In the genomic region with DNA sequence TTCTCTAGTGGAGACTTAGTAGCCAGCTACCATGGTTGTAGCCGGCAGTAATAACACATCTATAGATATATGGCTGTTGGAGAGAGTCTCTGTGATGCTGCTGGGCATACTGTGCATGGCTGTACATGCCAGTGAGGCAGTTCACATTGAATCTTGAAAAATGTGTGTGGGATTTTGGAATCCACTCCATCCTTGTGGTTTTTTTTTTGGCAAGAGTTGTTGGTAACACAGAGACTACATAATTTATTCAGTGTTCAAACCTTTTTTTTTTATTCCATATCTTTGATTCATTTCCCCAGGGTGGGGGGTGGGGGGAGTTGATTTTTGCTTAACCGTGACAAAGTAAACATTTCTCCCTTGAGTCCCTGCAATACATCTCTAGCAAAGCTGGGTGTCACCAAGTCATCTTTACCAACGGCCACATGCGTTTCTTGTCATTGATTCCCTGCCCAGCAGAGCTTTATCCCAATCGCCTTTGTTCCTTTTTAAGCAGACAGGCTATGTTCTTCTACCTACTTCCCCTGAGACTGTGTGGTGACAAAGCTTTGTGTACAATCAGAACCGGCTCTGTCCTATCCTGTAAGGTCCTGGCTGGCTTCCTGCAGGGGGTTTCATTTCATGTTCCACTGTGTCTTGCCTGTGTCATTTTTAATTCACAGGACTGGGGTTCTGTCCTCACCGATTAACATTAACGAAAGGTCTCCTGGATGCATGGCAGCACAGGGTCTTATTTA, we compare ENCODE assay signal across 23 mouse cellular contexts. TPM values are rescaled to one million over a fixed set of nuclear protein-coding genes. Genes with fewer than 3 reads are reported as not detected.
DNase-seq lines count a peak whose midpoint lies in the region; ATAC-seq and TF ChIP-seq lines count a peak whose summit lies in the region.
"Had no signal": no experiment of that assay in that cellular context is flagged by ENCODE, and none has a peak within 500 bp of the region (broad histone marks: within the 10 kb centered on the region; RNA-seq: fewer than 3 reads in every experiment).

No protein-coding gene starts in this region.

- TF ChIP-seq CTCF in MEL (IDR thresholded peaks at IDR 0.05 in 2 of 3, conservative IDR thresholded peaks at IDR 0.05 in 1 of 3; ENCODE audit: control insufficient read depth in 1 of 3, insufficient read depth in 1 of 3, low read depth in 2 of 3, low read length in 3 of 3, poor library complexity in 1 of 3, severe bottlenecking in 1 of 3) = no peak
- TF ChIP-seq CTCF in brain, embryonic 14.5 days (IDR thresholded peaks at IDR 0.05; ENCODE audit: borderline replicate concordance, extremely low read depth, insufficient read depth, insufficient read length) = no peak

- ATAC-seq in cerebellum, adult (ENCODE audit: insufficient number of reproducible peaks, low FRiP score, low TSS enrichment) = no peak
- no peak for ATAC-seq in midbrain, embryonic 13.5 days
- ATAC-seq in midbrain, embryonic 11.5 days (ENCODE audit: low FRiP score) = no peak
- no peak for ATAC-seq in intestine, embryonic 15.5 days
- ATAC-seq: activated CD4-positive, CD25-positive, alpha-beta regulatory T cell, adult 4 months; forebrain, embryonic 13.5 days; forebrain, postnatal 0 days; intestine, embryonic 16.5 days; Patski had no signal

- peaks cover 8% of the 10 kb centered on the region for H3K79me2 ChIP-seq in MEL (ENCODE audit: control insufficient read depth, insufficient read depth, low read length, poor library complexity)

- H3K27ac ChIP-seq in midbrain, embryonic 13.5 days = peak overlapping the region; percentile 82
- H3K27ac ChIP-seq in midbrain, embryonic 11.5 days (ENCODE audit: low read depth, low read length) = no peak overlapping the region
- H3K27ac ChIP-seq in MEL (ENCODE audit: control insufficient read depth, low read depth, low read length) = no peak overlapping the region
- H3K27ac ChIP-seq in intestine, embryonic 15.5 days = no peak overlapping the region
- H3K27ac ChIP-seq: embryonic facial prominence, embryonic 13.5 days; forebrain, embryonic 13.5 days; hindbrain, embryonic 12.5 days had no signal

- H3K4me2 ChIP-seq in midbrain, embryonic 13.5 days (replicated peaks) = no peak overlapping the region
- no peak overlapping the region for H3K4me2 ChIP-seq in midbrain, embryonic 11.5 days
- H3K4me2 ChIP-seq in intestine, embryonic 15.5 days (replicated peaks) = no peak overlapping the region

- peak; percentile 12 for DNase-seq in cerebellum, adult 9-10 months
- no peak for DNase-seq in midbrain, embryonic 11.5 days (ENCODE audit: low spot score, missing footprints)
- peak; percentile 63 for DNase-seq in MEL (ENCODE audit: low read depth, low spot score)
- peak; percentile 50 for DNase-seq in brain, embryonic 14.5 days (ENCODE audit: low read depth)
- DNase-seq in cerebellum, adult 11-12 months = no peak
- DNase-seq: adrenal gland, postnatal 14 days; cerebellum, adult 11 months; cerebellum, adult 9-11 months; cerebellum, postnatal 36 days; forebrain, postnatal 0 days; gastrocnemius, postnatal 14 days; heart, postnatal 10 days; heart, postnatal 4 days had no signal

- no peak for TF ChIP-seq POLR2A in MEL (IDR thresholded peaks at IDR 0.05; ENCODE audit: control insufficient read depth in 1 of 2, insufficient read depth in 1 of 2, low read depth in 1 of 2, low read length in 2 of 2, poor library complexity in 1 of 2)
- no peak for TF ChIP-seq POLR2A in brain, embryonic 14.5 days (IDR thresholded peaks at IDR 0.05; ENCODE audit: borderline replicate concordance, extremely low read depth, insufficient read depth, insufficient read length, poor library complexity, severe bottlenecking)

- no peak for TF ChIP-seq RAD21 in MEL (IDR thresholded peaks at IDR 0.05; ENCODE audit: low read depth, low read length)

- no peak for TF ChIP-seq EP300 in MEL (IDR thresholded peaks at IDR 0.05; ENCODE audit: low read depth in 1 of 2, low read length in 2 of 2)

- H3K4me1 ChIP-seq in midbrain, embryonic 13.5 days (replicated peaks) = peaks cover 26% of the 10 kb centered on the region
- H3K4me1 ChIP-seq in midbrain, embryonic 11.5 days (ENCODE audit: control insufficient read depth, insufficient read depth, low read length) = peaks cover 10% of the 10 kb centered on the region; the same call in 1 of the 2 replicates
- H3K4me1 ChIP-seq in MEL (ENCODE audit: control insufficient read depth in 1 of 2, insufficient read depth in 2 of 2, low read length in 2 of 2) = peaks cover 0 to 13% of the 10 kb centered on the region in 2 experiments; a peak in 3 of 4 replicates
- H3K4me1 ChIP-seq in intestine, embryonic 15.5 days (replicated peaks) = no peaks in the 10 kb centered on the region

- no peak overlapping the region for H3K9ac ChIP-seq in midbrain, embryonic 13.5 days (replicated peaks)
- no peak overlapping the region for H3K9ac ChIP-seq in midbrain, embryonic 11.5 days (ENCODE audit: low read length)
- H3K9ac ChIP-seq in MEL (ENCODE audit: control insufficient read depth, low read depth, low read length, poor library complexity, severe bottlenecking) = peak overlapping the region; percentile 84
- H3K9ac ChIP-seq in intestine, embryonic 15.5 days = no peak overlapping the region
- H3K9ac ChIP-seq: embryonic facial prominence, embryonic 13.5 days; forebrain, embryonic 13.5 days; forebrain, postnatal 0 days; hindbrain, embryonic 12.5 days had no signal

- no peak overlapping the region for H3K4me3 ChIP-seq in midbrain, embryonic 13.5 days (replicated peaks)
- H3K4me3 ChIP-seq in midbrain, embryonic 11.5 days (ENCODE audit: low read depth, low read length) = no peak overlapping the region
- peak overlapping the region; percentile 54 to 82 for H3K4me3 ChIP-seq in MEL (ENCODE audit: control insufficient read depth in 1 of 2, insufficient read depth in 1 of 2, low read depth in 2 of 2, low read length in 2 of 2)
- H3K4me3 ChIP-seq in intestine, embryonic 15.5 days (replicated peaks) = no peak overlapping the region
- H3K4me3 ChIP-seq: embryonic facial prominence, embryonic 13.5 days; forebrain, embryonic 13.5 days; hindbrain, embryonic 12.5 days had no signal

- no peaks in the 10 kb centered on the region for H3K9me3 ChIP-seq in midbrain, embryonic 13.5 days
- H3K9me3 ChIP-seq in midbrain, embryonic 11.5 days (ENCODE audit: control insufficient read depth, low read length) = no peaks in the 10 kb centered on the region
- no peaks in the 10 kb centered on the region for H3K9me3 ChIP-seq in MEL (replicated peaks; ENCODE audit: insufficient read depth, low read length)
- no peaks in the 10 kb centered on the region for H3K9me3 ChIP-seq in intestine, embryonic 15.5 days
- H3K9me3 ChIP-seq: embryonic facial prominence, embryonic 13.5 days; forebrain, embryonic 13.5 days; hindbrain, embryonic 12.5 days had no signal

- peaks cover 9% of the 10 kb centered on the region for H3K36me3 ChIP-seq in midbrain, embryonic 13.5 days
- no peaks in the 10 kb centered on the region for H3K36me3 ChIP-seq in midbrain, embryonic 11.5 days (ENCODE audit: control insufficient read depth, insufficient read depth, low read length)
- peaks cover 0 to 5% of the 10 kb centered on the region in 2 experiments; a peak in 2 of 4 replicates for H3K36me3 ChIP-seq in MEL (ENCODE audit: control insufficient read depth in 1 of 2, insufficient read depth in 2 of 2, low read length in 2 of 2)
- H3K36me3 ChIP-seq in intestine, embryonic 15.5 days = no peaks in the 10 kb centered on the region
- H3K36me3 ChIP-seq: embryonic facial prominence, embryonic 13.5 days had no signal

- H3K27me3 ChIP-seq in midbrain, embryonic 13.5 days = no peaks in the 10 kb centered on the region
- no peaks in the 10 kb centered on the region for H3K27me3 ChIP-seq in midbrain, embryonic 11.5 days (ENCODE audit: control insufficient read depth, insufficient read depth, low read length)
- no peaks in the 10 kb centered on the region for H3K27me3 ChIP-seq in MEL (ENCODE audit: control insufficient read depth in 1 of 2, insufficient read depth in 2 of 2, low read length in 2 of 2)
- no peaks in the 10 kb centered on the region for H3K27me3 ChIP-seq in intestine, embryonic 15.5 days (replicated peaks)
- H3K27me3 ChIP-seq: CH12.LX; embryonic facial prominence, embryonic 13.5 days; forebrain, embryonic 13.5 days; hindbrain, embryonic 12.5 days had no signal

- 54% methylated on average over 8 of the region's 8 CpGs for WGBS in midbrain, embryonic 13.5 days
- WGBS in midbrain, embryonic 11.5 days = 72% methylated on average over 8 of the region's 8 CpGs
- WGBS in intestine, embryonic 15.5 days = 78% methylated on average over 8 of the region's 8 CpGs

TF ChIP-seq in MEL, 35 proteins besides CTCF, POLR2A, EP300 and RAD21:
- TF ChIP-seq SIN3A (IDR thresholded peaks at IDR 0.05; ENCODE audit: low read length) (no peak), ZC3H11A (IDR thresholded peaks at IDR 0.05; ENCODE audit: low read depth, low read length) (no peak), ZNF384 (IDR thresholded peaks at IDR 0.05; ENCODE audit: low read depth, low read length) (peak; percentile 55)

RNA-seq across cellular contexts. Expression of gene Mdm1, which starts 1.6 kb away (rescaled TPM):
- 41.2 and 46.1 TPM in 2 replicates for polyA plus RNA-seq in midbrain, embryonic 13.5 days (2015; fragmentation: Nextera tagmentation; extraction: Ambion mirVana)
- 56.7 and 59.0 TPM in 2 replicates for polyA plus RNA-seq in midbrain, embryonic 11.5 days (2014; fragmentation: Nextera tagmentation; extraction: Ambion mirVana)
- 27.9 and 28.0 TPM in 2 replicates for total RNA-seq in MEL (2012; rRNA removed)
- 10 to 100 TPM in 1 of 2 experiments, not detected in 1; 44.5 TPM for polyA plus RNA-seq in MEL (2012; ENCODE audit: insufficient read depth in 1 of 2, insufficient read length in 2 of 2, low read depth in 1 of 2, low replicate concordance in 2 of 2, missing spikeins in 1 of 2)
- polyA plus RNA-seq in brain, embryonic 14.5 days (2012; rRNA removed) = 50.1 and 53.2 TPM in 2 replicates
- polyA plus RNA-seq in intestine, embryonic 15.5 days (2015; fragmentation: Nextera tagmentation; extraction: Ambion mirVana) = 17.2 and 19.6 TPM in 2 replicates

Comparison
In these comparisons a context has a peak if more than half of its experiments do, and no peak if none do; other contexts are left out.
1. DNase-seq: peak in cerebellum, adult 9-10 months (single experiment), MEL (single experiment) and brain, embryonic 14.5 days (single experiment); none in midbrain, embryonic 11.5 days (single experiment) and cerebellum, adult 11-12 months (single experiment).
2. H3K4me3 ChIP-seq: peak in MEL (2 of 2); none in midbrain, embryonic 13.5 days (single experiment), midbrain, embryonic 11.5 days (single experiment) and intestine, embryonic 15.5 days (single experiment).